Mouse (Mus musculus): ENCODE measurements around the gene Adamts17.

DNA sequence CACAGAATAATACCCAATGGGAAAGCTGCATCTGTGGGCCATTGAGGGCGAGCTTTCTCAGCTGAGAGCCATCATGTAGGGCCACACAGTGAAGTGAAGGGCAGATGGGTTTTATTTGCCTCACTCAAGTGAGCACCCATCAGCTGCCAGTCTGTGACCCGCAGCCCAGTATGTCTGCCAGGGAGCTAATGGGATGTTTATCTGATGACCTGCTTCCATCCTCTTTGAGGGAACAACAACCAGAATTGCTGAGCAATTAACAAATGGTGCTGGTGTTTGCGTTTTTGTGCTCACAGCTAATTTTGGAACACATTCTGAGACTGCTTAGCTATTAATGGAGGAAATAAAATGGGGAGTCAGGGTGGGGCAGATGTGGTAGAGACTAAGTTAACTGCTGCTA is 12.6 kb downstream of the Adamts17 start:
- TF ChIP-seq CTCF (IDR thresholded peaks at IDR 0.05; ENCODE audit: low read depth, low read length) (no peak), POLR2A (IDR thresholded peaks at IDR 0.05; ENCODE audit: insufficient read depth, low read length) (no peak), EP300 (IDR thresholded peaks at IDR 0.05; ENCODE audit: insufficient read depth, low read depth, low read length) (no peak)

All from ES-Bruce4 (cell line).